Mouse (Mus musculus): ENCODE data around the gene Dynlt1c.
"Not testable (repeated sequence)": the region's sequence is repeated elsewhere in the genome, so short reads cannot be mapped to it uniquely, and the experiment has no call there.

Gene Dynlt1c

GRCm38 (mm10) chr17:6601204-6601911 is at the start of gene Dynlt1c:
TSS of gene Dynlt1c (plus strand) at chr17:6601671.
- DNase-seq (ENCODE audit: low read depth): peak; percentile 85

GRCm38 (mm10) chr17:6553798-6554197 is 47.7 kb upstream of the Dynlt1c start:
- DNase-seq (ENCODE audit: low read depth): not testable (repeated sequence)

GRCm38 (mm10) chr17:6554243-6554642 is 47.2 kb upstream of the Dynlt1c start:
- not testable (repeated sequence) for DNase-seq (ENCODE audit: low read depth)

GRCm38 (mm10) chr17:6559447-6560133 is 41.9 kb upstream of the Dynlt1c start:
- DNase-seq (ENCODE audit: low read depth): not testable (repeated sequence)

- not testable (repeated sequence) for DNase-seq (ENCODE audit: low read depth)
Observed at GRCm38 (mm10) chr17:6564866-6565265, 36.6 kb upstream of the Dynlt1c start.

- not testable (repeated sequence) for DNase-seq (ENCODE audit: low read depth)
Observed at GRCm38 (mm10) chr17:6567908-6568307, 33.6 kb upstream of the Dynlt1c start.

GRCm38 (mm10) chr17:6571296-6571695 is 30.2 kb upstream of the Dynlt1c start:
- DNase-seq (ENCODE audit: low read depth): not testable (repeated sequence)

- not testable (repeated sequence) for DNase-seq (ENCODE audit: low read depth)
Observed at GRCm38 (mm10) chr17:6572202-6572601, 29.3 kb upstream of the Dynlt1c start.

GRCm38 (mm10) chr17:6575376-6575775 is 26.1 kb upstream of the Dynlt1c start:
- DNase-seq (ENCODE audit: low read depth): not testable (repeated sequence)

- not testable (repeated sequence) for DNase-seq (ENCODE audit: low read depth)
Observed at GRCm38 (mm10) chr17:6588672-6589071, 12.8 kb upstream of the Dynlt1c start.

GRCm38 (mm10) chr17:6592109-6592508 is 9.4 kb upstream of the Dynlt1c start:
- DNase-seq (ENCODE audit: low read depth): not testable (repeated sequence)

GRCm38 (mm10) chr17:6593896-6594295 is 7.6 kb upstream of the Dynlt1c start:
- not testable (repeated sequence) for DNase-seq (ENCODE audit: low read depth)

- DNase-seq (ENCODE audit: low read depth): peak; percentile 21
Observed at GRCm38 (mm10) chr17:6595776-6596497, 5.5 kb upstream of the Dynlt1c start.

GRCm38 (mm10) chr17:6598356-6598755 is 3.1 kb upstream of the Dynlt1c start:
- peak; percentile 71 for DNase-seq (ENCODE audit: low read depth)

- DNase-seq (ENCODE audit: low read depth): not testable (repeated sequence)
Observed at GRCm38 (mm10) chr17:6600216-6600911, 1.1 kb upstream of the Dynlt1c start.

GRCm38 (mm10) chr17:6602205-6602604 is 734 bp downstream of the Dynlt1c start:
- DNase-seq (ENCODE audit: low read depth): not testable (repeated sequence)

GRCm38 (mm10) chr17:6605347-6605746 is 3.9 kb downstream of the Dynlt1c start:
- DNase-seq (ENCODE audit: low read depth): not testable (repeated sequence)

GRCm38 (mm10) chr17:6613524-6613923 is 12.1 kb downstream of the Dynlt1c start:
- DNase-seq (ENCODE audit: low read depth): not testable (repeated sequence)

GRCm38 (mm10) chr17:6614316-6614715 is 12.8 kb downstream of the Dynlt1c start:
- not testable (repeated sequence) for DNase-seq (ENCODE audit: low read depth)

- not testable (repeated sequence) for DNase-seq (ENCODE audit: low read depth)
Observed at GRCm38 (mm10) chr17:6616731-6617130, 15.3 kb downstream of the Dynlt1c start.

- DNase-seq (ENCODE audit: low read depth): not testable (repeated sequence)
Observed at GRCm38 (mm10) chr17:6617689-6618400, 16.4 kb downstream of the Dynlt1c start.

All from induced T-regulatory cell, adult 2 months (primary cell).